Mouse (Mus musculus): ENCODE results near the gene Arrdc2. TPM values are rescaled to one million over a fixed set of nuclear protein-coding genes. Genes with fewer than 3 reads are reported as not detected.

Gene Arrdc2
- polyA plus RNA-seq, 1 experiment from 2014 or later, result 13.4 TPM

GRCm38 (mm10) chr8:70803761-70804480, 35.6 kb downstream of the Arrdc2 start:
- Histone ChIP-seq H3K4me3 (ENCODE audit: low read depth, low read length) (peak overlapping the region; percentile 63), H3K36me3 (ENCODE audit: control insufficient read depth, insufficient read depth, low read length) (no peaks in the 10 kb centered on the region), H3K9me3 (ENCODE audit: control insufficient read depth, low read length) (no peaks in the 10 kb centered on the region), H3K9ac (ENCODE audit: low read depth, low read length) (peak overlapping the region; percentile 52), H3K4me1 (replicated peaks; ENCODE audit: control insufficient read depth, insufficient read depth, low read length) (peaks cover 22% of the 10 kb centered on the region), H3K27ac (ENCODE audit: low read depth, low read length) (peak overlapping the region; percentile 4; the same call in 1 of the 2 replicates), H3K4me2 (peak overlapping the region; percentile 99), H3K27me3 (replicated peaks; ENCODE audit: control insufficient read depth, insufficient read depth, low read length) (peaks cover 28% of the 10 kb centered on the region)
- WGBS, result under 1% methylated on average over 47 of the region's 47 CpGs
- peak; percentile 66 for DNase-seq (ENCODE audit: low spot score)
- ATAC-seq (replicated peaks; ENCODE audit: low FRiP score), result peak; percentile 56; the same call in 1 of the 2 replicates

- Histone ChIP-seq H3K27ac (ENCODE audit: low read depth, low read length) (no peak overlapping the region), H3K9me3 (ENCODE audit: control insufficient read depth, low read length) (no peaks in the 10 kb centered on the region), H3K36me3 (ENCODE audit: control insufficient read depth, insufficient read depth, low read length) (no peaks in the 10 kb centered on the region), H3K4me3 (ENCODE audit: low read depth, low read length) (peak overlapping the region; percentile 63; the same call in 1 of the 2 replicates), H3K27me3 (replicated peaks; ENCODE audit: control insufficient read depth, insufficient read depth, low read length) (peaks cover 37% of the 10 kb centered on the region), H3K4me1 (replicated peaks; ENCODE audit: control insufficient read depth, insufficient read depth, low read length) (peaks cover 25% of the 10 kb centered on the region), H3K9ac (ENCODE audit: low read depth, low read length) (no peak overlapping the region), H3K4me2 (peak overlapping the region; percentile 99)
- DNase-seq (ENCODE audit: low spot score) (no peak), ATAC-seq (replicated peaks; ENCODE audit: low FRiP score) (no peak)
- 72% methylated on average over 11 of the region's 11 CpGs for WGBS
These were observed 36.6 kb downstream of the Arrdc2 start for GRCm38 (mm10) chr8:70802786-70803510.

GRCm38 (mm10) chr8:70801830-70802229, 37.7 kb downstream of the Arrdc2 start:
- Histone ChIP-seq H3K9me3 (ENCODE audit: control insufficient read depth, low read length) (no peaks in the 10 kb centered on the region), H3K4me2 (no peak overlapping the region), H3K4me3 (ENCODE audit: low read depth, low read length) (no peak overlapping the region), H3K9ac (ENCODE audit: low read depth, low read length) (no peak overlapping the region), H3K27me3 (replicated peaks; ENCODE audit: control insufficient read depth, insufficient read depth, low read length) (peaks cover 42% of the 10 kb centered on the region), H3K36me3 (ENCODE audit: control insufficient read depth, insufficient read depth, low read length) (no peaks in the 10 kb centered on the region), H3K27ac (ENCODE audit: low read depth, low read length) (no peak overlapping the region), H3K4me1 (replicated peaks; ENCODE audit: control insufficient read depth, insufficient read depth, low read length) (peaks cover 23% of the 10 kb centered on the region)
- WGBS, result 74% methylated on average over 1 of the region's 1 CpGs
- ATAC-seq (replicated peaks; ENCODE audit: low FRiP score), result no peak
- DNase-seq (ENCODE audit: low spot score), result no peak

- no peak overlapping the region for H3K4me2 ChIP-seq
- peaks cover 23% of the 10 kb centered on the region for H3K4me1 ChIP-seq (replicated peaks; ENCODE audit: control insufficient read depth, insufficient read depth, low read length)
- no peak overlapping the region for H3K9ac ChIP-seq (ENCODE audit: low read depth, low read length)
- 25% methylated on average over 15 of the region's 15 CpGs for WGBS
- H3K4me3 ChIP-seq (ENCODE audit: low read depth, low read length), result no peak overlapping the region
- ATAC-seq (replicated peaks; ENCODE audit: low FRiP score) (no peak), DNase-seq (ENCODE audit: low spot score) (no peak)
- no peak overlapping the region for H3K27ac ChIP-seq (ENCODE audit: low read depth, low read length)
- H3K27me3 ChIP-seq (replicated peaks; ENCODE audit: control insufficient read depth, insufficient read depth, low read length), result peaks cover 47% of the 10 kb centered on the region
- no peaks in the 10 kb centered on the region for H3K9me3 ChIP-seq (ENCODE audit: control insufficient read depth, low read length)
- H3K36me3 ChIP-seq (ENCODE audit: control insufficient read depth, insufficient read depth, low read length), result no peaks in the 10 kb centered on the region
These were observed 38.4 kb downstream of the Arrdc2 start for GRCm38 (mm10) chr8:70801156-70801555.

GRCm38 (mm10) chr8:70800648-70801047, 38.9 kb downstream of the Arrdc2 start:
- no peak overlapping the region for H3K4me3 ChIP-seq (ENCODE audit: low read depth, low read length)
- DNase-seq (ENCODE audit: low spot score), result no peak
- no peaks in the 10 kb centered on the region for H3K36me3 ChIP-seq (ENCODE audit: control insufficient read depth, insufficient read depth, low read length)
- H3K27me3 ChIP-seq (replicated peaks; ENCODE audit: control insufficient read depth, insufficient read depth, low read length), result peaks cover 48% of the 10 kb centered on the region
- H3K4me2 ChIP-seq, result no peak overlapping the region
- 54% methylated on average over 10 of the region's 10 CpGs for WGBS
- no peak overlapping the region for H3K27ac ChIP-seq (ENCODE audit: low read depth, low read length)
- no peak overlapping the region for H3K9ac ChIP-seq (ENCODE audit: low read depth, low read length)
- no peaks in the 10 kb centered on the region for H3K9me3 ChIP-seq (ENCODE audit: control insufficient read depth, low read length)
- ATAC-seq (replicated peaks; ENCODE audit: low FRiP score), result no peak
- peaks cover 24% of the 10 kb centered on the region for H3K4me1 ChIP-seq (replicated peaks; ENCODE audit: control insufficient read depth, insufficient read depth, low read length)

- peaks cover 16% of the 10 kb centered on the region for H3K4me1 ChIP-seq (replicated peaks; ENCODE audit: control insufficient read depth, insufficient read depth, low read length)
- H3K9ac ChIP-seq (ENCODE audit: low read depth, low read length), result no peak overlapping the region; the same call in 1 of the 2 replicates
- H3K4me3 ChIP-seq (ENCODE audit: low read depth, low read length), result peak overlapping the region; percentile 60
- H3K4me2 ChIP-seq, result peak overlapping the region; percentile 97
- H3K9me3 ChIP-seq (ENCODE audit: control insufficient read depth, low read length), result no peaks in the 10 kb centered on the region
- 16% methylated on average over 15 of the region's 15 CpGs for WGBS
- H3K27ac ChIP-seq (ENCODE audit: low read depth, low read length), result no peak overlapping the region
- H3K36me3 ChIP-seq (ENCODE audit: control insufficient read depth, insufficient read depth, low read length), result no peaks in the 10 kb centered on the region
- H3K27me3 ChIP-seq (replicated peaks; ENCODE audit: control insufficient read depth, insufficient read depth, low read length), result peaks cover 48% of the 10 kb centered on the region
- DNase-seq (ENCODE audit: low spot score) (no peak), ATAC-seq (replicated peaks; ENCODE audit: low FRiP score) (no peak)
These were observed 41.2 kb downstream of the Arrdc2 start for GRCm38 (mm10) chr8:70798281-70798680.

- H3K4me3 ChIP-seq (ENCODE audit: low read depth, low read length), result peak overlapping the region; percentile 60
- peak overlapping the region; percentile 97 for H3K4me2 ChIP-seq
- H3K9ac ChIP-seq (ENCODE audit: low read depth, low read length), result peak overlapping the region; percentile 75
- peak; percentile 94 for DNase-seq (ENCODE audit: low spot score)
- H3K27me3 ChIP-seq (replicated peaks; ENCODE audit: control insufficient read depth, insufficient read depth, low read length), result peaks cover 48% of the 10 kb centered on the region
- peak; percentile 84 for ATAC-seq (replicated peaks; ENCODE audit: low FRiP score)
- no peaks in the 10 kb centered on the region for H3K9me3 ChIP-seq (ENCODE audit: control insufficient read depth, low read length)
- H3K36me3 ChIP-seq (ENCODE audit: control insufficient read depth, insufficient read depth, low read length), result no peaks in the 10 kb centered on the region
- WGBS, result under 1% methylated on average over 57 of the region's 57 CpGs
- H3K27ac ChIP-seq (ENCODE audit: low read depth, low read length), result peak overlapping the region; percentile 9; the same call in 1 of the 2 replicates
- peaks cover 25% of the 10 kb centered on the region for H3K4me1 ChIP-seq (replicated peaks; ENCODE audit: control insufficient read depth, insufficient read depth, low read length)
These were observed 42.1 kb downstream of the Arrdc2 start for GRCm38 (mm10) chr8:70797081-70798070.

Measured in liver, embryonic 11.5 days (tissue).